Mouse (Mus musculus) heart, embryonic 13.5 days (tissue): ENCODE results near the gene Camsap1. TPM values are rescaled to one million over a fixed set of nuclear protein-coding genes. Genes with fewer than 3 reads are reported as not detected.

Source experiments
- ATAC-seq: fragments of 200-750 bp; cut with Nextera tagmentation; 2 replicates; pipeline ENCODE4 v1.8.0; 2017; ENCODE audit warnings: moderate TSS enrichment; ENCODE audit not compliant: insufficient number of reproducible peaks, low FRiP score, low TSS enrichment; ENCODE audit errors: extremely low read depth
- H3K27ac ChIP-seq: fragments of 300-500 bp; sonication (generic); replicated peaks from 2 replicates; pipeline ENCODE4 v1.5.1; 2015; ENCODE audit warnings: moderate library complexity, mild to moderate bottlenecking, inconsistent platforms
- H3K27me3 ChIP-seq: fragments of 300-500 bp; sonication (generic); replicated peaks from 2 replicates; pipeline ENCODE4 v1.6.1; 2015; ENCODE audit warnings: mild to moderate bottlenecking, inconsistent platforms
- H3K36me3 ChIP-seq: fragments of 300-500 bp; sonication (generic); 2 replicates; pipeline ENCODE4 v1.6.1; 2015; ENCODE audit warnings: mild to moderate bottlenecking, inconsistent platforms
- H3K4me1 ChIP-seq: fragments of 300-500 bp; sonication (generic); 2 replicates; pipeline ENCODE4 v1.6.1; 2015; ENCODE audit warnings: inconsistent platforms
- H3K4me2 ChIP-seq: fragments of 300-500 bp; sonication (generic); 2 replicates; pipeline ENCODE4 v1.6.1; 2015; ENCODE audit warnings: inconsistent platforms, mild to moderate bottlenecking, moderate library complexity
- H3K4me3 ChIP-seq: fragments of 300-500 bp; sonication (generic); 2 replicates; pipeline ENCODE4 v1.5.1; 2015; ENCODE audit warnings: moderate library complexity, mild to moderate bottlenecking, inconsistent platforms
- H3K9ac ChIP-seq: fragments of 300-500 bp; sonication (generic); 2 replicates; pipeline ENCODE4 v1.6.1; 2015; ENCODE audit warnings: inconsistent platforms, mild to moderate bottlenecking, moderate library complexity
- H3K9me3 ChIP-seq: fragments of 300-500 bp; sonication (generic); 2 replicates; pipeline ENCODE4 v1.6.1; 2016; ENCODE audit warnings: inconsistent platforms
- WGBS: fragments of 180-500 bp; shearing (Covaris S2); methylation state at CpG from one replicate; pipeline ENCODE4 v1.1.7; 2015; ENCODE audit warnings: mixed read lengths; 5-methylcytosine and 5-hydroxymethylcytosine counted together
- polyA plus RNA-seq: library from polyadenylated mRNA; unstranded; fragments of >200 nt; fragmentation: Nextera tagmentation; extraction: Ambion mirVana; gene quantifications from 2 replicates; pipeline ENCODE4 v1.2.1, GENCODE M21; 2015

Camsap1 gene
- polyA plus RNA-seq, 1 experiment from 2014 or later = 6.6 TPM

DNA sequence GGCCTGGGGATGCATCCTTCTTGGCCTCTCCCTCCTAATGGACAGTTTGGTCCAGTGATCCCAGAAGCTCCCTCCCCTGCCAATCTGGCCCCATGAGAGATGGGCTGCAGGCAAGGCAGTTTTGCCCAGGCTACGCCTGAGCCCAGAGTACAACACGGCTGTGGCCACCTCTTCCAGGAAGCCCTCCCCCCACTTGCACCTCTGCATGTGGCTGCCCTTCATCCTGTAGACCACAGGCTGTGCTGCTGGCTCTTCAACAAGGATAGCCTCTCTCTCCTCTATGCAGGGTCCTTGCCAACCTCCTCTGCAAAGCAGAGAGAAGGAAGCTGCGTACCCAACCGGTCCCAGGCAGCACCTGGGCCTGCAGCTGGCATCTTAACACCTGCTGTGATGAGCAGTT, 104.0 kb downstream of the Camsap1 start:
- Histone ChIP-seq H3K27ac (no peak overlapping the region), H3K9ac (no peak overlapping the region), H3K4me1 (peaks cover 12% of the 10 kb centered on the region), H3K9me3 (peaks cover 7% of the 10 kb centered on the region; the same call in 1 of the 2 replicates), H3K27me3 (peaks cover 72% of the 10 kb centered on the region), H3K4me3 (no peak overlapping the region), H3K4me2 (no peak overlapping the region), H3K36me3 (no peaks in the 10 kb centered on the region)
- 59% methylated on average over 4 of the region's 4 CpGs for WGBS
- ATAC-seq = no peak

- ATAC-seq = no peak
- Histone ChIP-seq H3K27ac (no peak overlapping the region), H3K36me3 (no peaks in the 10 kb centered on the region), H3K4me2 (no peak overlapping the region), H3K9me3 (peaks cover 7% of the 10 kb centered on the region; the same call in 1 of the 2 replicates), H3K4me1 (peaks cover 12% of the 10 kb centered on the region), H3K27me3 (peaks cover 76% of the 10 kb centered on the region), H3K4me3 (no peak overlapping the region), H3K9ac (no peak overlapping the region)
- 74% methylated on average over 2 of the region's 2 CpGs for WGBS
Observed at GRCm38 (mm10) chr2:25878516-25878915, 104.6 kb downstream of the Camsap1 start.

DNA sequence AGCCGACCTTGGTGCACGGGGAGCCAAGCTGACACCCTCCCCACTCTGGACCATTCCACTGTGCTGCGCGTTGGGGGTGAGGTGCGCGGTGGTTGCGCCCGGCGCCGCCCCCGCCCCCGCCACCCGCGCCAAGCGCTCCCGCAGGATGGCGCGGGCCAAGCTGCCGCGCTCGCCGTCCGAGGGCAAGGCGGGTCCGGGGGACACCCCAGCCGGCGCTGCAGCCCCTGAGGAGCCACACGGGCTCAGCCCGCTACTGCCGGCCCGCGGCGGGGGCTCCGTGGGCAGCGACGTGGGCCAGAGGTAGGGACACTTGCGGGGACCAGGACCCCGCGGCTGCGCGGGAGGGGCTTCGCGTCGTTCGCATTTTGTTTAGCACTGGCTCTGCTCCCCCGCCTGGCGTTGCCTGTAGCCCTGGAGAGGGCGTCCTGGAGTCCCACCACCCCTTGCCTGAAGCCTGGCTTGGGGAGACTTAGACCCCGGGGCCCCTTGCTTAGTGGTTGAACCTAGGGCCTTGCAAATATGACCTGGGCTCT, 105.3 kb downstream of the Camsap1 start:
- no peak for ATAC-seq
- Histone ChIP-seq H3K4me2 (peak overlapping the region; percentile 60), H3K4me3 (peak overlapping the region; percentile 34), H3K27me3 (peaks cover 82% of the 10 kb centered on the region), H3K9ac (no peak overlapping the region), H3K36me3 (no peaks in the 10 kb centered on the region), H3K27ac (no peak overlapping the region), H3K4me1 (peaks cover 12% of the 10 kb centered on the region), H3K9me3 (peaks cover 7% of the 10 kb centered on the region; the same call in 1 of the 2 replicates)
- 4% methylated on average over 49 of the region's 49 CpGs for WGBS

DNA sequence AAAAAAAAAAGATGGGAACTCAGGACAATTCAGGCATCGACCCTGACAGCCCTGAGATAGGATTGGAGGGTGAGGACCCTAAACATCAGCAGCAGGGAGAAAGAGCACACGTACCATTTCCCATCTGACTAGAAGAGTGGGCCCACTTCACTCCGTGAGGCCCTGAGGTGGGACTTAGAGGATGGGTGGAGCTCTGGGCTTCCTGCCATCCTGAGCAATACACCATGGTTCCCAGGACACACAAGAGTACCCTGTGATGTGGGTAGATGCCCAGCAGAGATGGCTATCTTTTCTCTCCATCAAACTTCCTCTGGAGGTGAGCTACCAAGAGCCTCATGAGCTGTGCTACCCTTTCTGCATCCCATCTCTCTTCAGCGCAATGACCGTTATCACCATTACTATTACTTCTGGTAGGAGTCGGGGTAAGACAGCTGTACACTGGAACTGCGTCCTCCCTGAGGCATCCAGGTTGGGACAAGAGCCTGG, 105.8 kb downstream of the Camsap1 start:
- Histone ChIP-seq H3K9me3 (peaks cover 7% of the 10 kb centered on the region; the same call in 1 of the 2 replicates), H3K36me3 (no peaks in the 10 kb centered on the region), H3K9ac (no peak overlapping the region), H3K4me3 (peak overlapping the region; percentile 34), H3K27ac (no peak overlapping the region), H3K4me1 (peaks cover 11% of the 10 kb centered on the region), H3K4me2 (peak overlapping the region; percentile 60), H3K27me3 (peaks cover 86% of the 10 kb centered on the region)
- 34% methylated on average over 7 of the region's 7 CpGs for WGBS
- ATAC-seq = no peak

Other genes with a start within 250 kb of the Camsap1 start
- not detected in 2 replicates for gene Obp2b, start 246.3 kb downstream of the Camsap1 start, polyA plus RNA-seq
- not detected in 2 replicates for gene Lcn3, start 217.7 kb downstream of the Camsap1 start, polyA plus RNA-seq
- gene Lcn11, start 206.3 kb downstream of the Camsap1 start, polyA plus RNA-seq = not detected in 2 replicates
- not detected in 2 replicates for gene Gm13539, start 201.0 kb downstream of the Camsap1 start, polyA plus RNA-seq
- not detected in 2 replicates for gene Glt6d1, start 167.4 kb downstream of the Camsap1 start, polyA plus RNA-seq
- gene Lcn9, start 160.1 kb downstream of the Camsap1 start, polyA plus RNA-seq = not detected in 2 replicates
- not detected in 2 replicates for gene Sohlh1, start 136.0 kb downstream of the Camsap1 start, polyA plus RNA-seq
- 0.07 and 0.11 TPM in 2 replicates for gene Kcnt1, start 119.5 kb downstream of the Camsap1 start, polyA plus RNA-seq
- 97.0 and 111 TPM in 2 replicates for gene Ubac1, start 38.5 kb upstream of the Camsap1 start, polyA plus RNA-seq
- gene Nacc2, start 139.9 kb upstream of the Camsap1 start, polyA plus RNA-seq = 5.4 and 6.1 TPM in 2 replicates
- 0.23 TPM in 1 of 2 replicates, not detected in the other for gene Lhx3, start 225.0 kb upstream of the Camsap1 start, polyA plus RNA-seq